Mouse (Mus musculus) liver, postnatal 0 days (tissue): ENCODE measurements around the gene Enpep.

Experiments used
- CTCF ChIP-seq: sonication (generic); IDR thresholded peaks from 2 replicates; pipeline ENCODE4 v1.5.1; 2016; ENCODE audit warnings: antibody characterized with exemption, low read depth
- EP300 ChIP-seq: IDR thresholded peaks from 2 replicates; pipeline ENCODE4 v1.6.1; 2016; ENCODE audit warnings: antibody characterized with exemption, low read depth, mild to moderate bottlenecking

DNA sequence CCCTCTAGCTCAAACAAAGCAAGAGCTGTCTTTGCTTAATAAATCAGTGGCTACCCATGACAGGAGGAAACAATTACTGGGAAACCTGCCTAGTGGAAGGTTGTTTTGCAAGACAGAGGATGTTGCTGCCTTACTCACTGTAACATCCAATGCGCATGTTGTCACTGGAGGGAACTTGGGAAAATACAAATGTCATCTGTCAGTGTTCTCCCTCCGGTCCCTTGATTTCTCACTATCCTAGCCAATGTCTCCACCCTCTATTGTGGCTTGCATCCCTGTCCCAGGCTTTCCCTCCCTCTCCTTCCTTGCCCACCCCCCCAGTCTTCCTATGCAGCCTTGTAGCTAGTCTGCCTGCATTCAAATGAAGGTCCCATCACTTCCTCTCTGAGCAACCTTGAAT is 36.6 kb downstream of the Enpep start:
- TF ChIP-seq CTCF, result no peak
- no peak for TF ChIP-seq EP300
